Mouse (Mus musculus) neural tube, embryonic 14.5 days (tissue): ENCODE measurements around the gene Mgll. TPM values are rescaled to one million over a fixed set of nuclear protein-coding genes. Genes with fewer than 3 reads are reported as not detected.
A peak's percentile ranks its signal among the peaks of the same experiment; 100 is the strongest.

Experiments used
- ATAC-seq: fragments of 200-750 bp; cut with Nextera tagmentation; 2 replicates; pipeline ENCODE4 v1.8.0; 2017; ENCODE audit warnings: low read depth, mild to moderate bottlenecking, moderate TSS enrichment, moderate library complexity
- H3K27ac ChIP-seq: fragments of 300-500 bp; sonication (generic); 2 replicates; pipeline ENCODE4 v1.5.1; 2014; ENCODE audit warnings: low read depth, mild to moderate bottlenecking, control low read depth, low read length, moderate library complexity, mixed read lengths
- H3K27me3 ChIP-seq: fragments of 300-500 bp; sonication (generic); 2 replicates; pipeline ENCODE4 v1.6.1; 2014; ENCODE audit warnings: low read length; ENCODE audit not compliant: control insufficient read depth, insufficient read depth
- H3K36me3 ChIP-seq: fragments of 300-500 bp; sonication (generic); 2 replicates; pipeline ENCODE4 v1.6.1; 2014; ENCODE audit warnings: low read length, mixed read lengths; ENCODE audit not compliant: control insufficient read depth, insufficient read depth
- H3K4me1 ChIP-seq: fragments of 300-500 bp; sonication (generic); 2 replicates; pipeline ENCODE4 v1.6.1; 2014; ENCODE audit warnings: low read length; ENCODE audit not compliant: control insufficient read depth, insufficient read depth
- H3K4me2 ChIP-seq: fragments of 300-500 bp; sonication (generic); 2 replicates; pipeline ENCODE4 v1.6.1; 2014; ENCODE audit warnings: mild to moderate bottlenecking, low read depth, low read length, control low read depth
- H3K4me3 ChIP-seq: fragments of 300-500 bp; sonication (generic); 2 replicates; pipeline ENCODE4 v1.5.1; 2014; ENCODE audit warnings: low read depth, low read length, control low read depth, mixed read lengths
- H3K9ac ChIP-seq: fragments of 300-500 bp; sonication (generic); replicated peaks from 2 replicates; pipeline ENCODE4 v1.6.1; 2014; ENCODE audit warnings: low read depth, mild to moderate bottlenecking, control low read depth, low read length, mixed read lengths
- H3K9me3 ChIP-seq: fragments of 300-500 bp; sonication (generic); 2 replicates; pipeline ENCODE4 v1.6.1; 2016; ENCODE audit warnings: low read length; ENCODE audit not compliant: control insufficient read depth
- WGBS: fragments of 180-500 bp; shearing (Covaris S2); extraction: QIAGEN DNeasy Blood & Tissue Kit; methylation state at CpG from one replicate; pipeline ENCODE4 v1.1.7; 2014; 5-methylcytosine and 5-hydroxymethylcytosine counted together
- polyA plus RNA-seq: library from polyadenylated mRNA; unstranded; fragments of >200 nt; fragmentation: Nextera tagmentation; extraction: Ambion mirVana; gene quantifications from 2 replicates; pipeline ENCODE4 v1.2.1, GENCODE M21; 2014

Mgll gene
- polyA plus RNA-seq, 1 experiment from 2014 or later = 73.4 TPM

DNA sequence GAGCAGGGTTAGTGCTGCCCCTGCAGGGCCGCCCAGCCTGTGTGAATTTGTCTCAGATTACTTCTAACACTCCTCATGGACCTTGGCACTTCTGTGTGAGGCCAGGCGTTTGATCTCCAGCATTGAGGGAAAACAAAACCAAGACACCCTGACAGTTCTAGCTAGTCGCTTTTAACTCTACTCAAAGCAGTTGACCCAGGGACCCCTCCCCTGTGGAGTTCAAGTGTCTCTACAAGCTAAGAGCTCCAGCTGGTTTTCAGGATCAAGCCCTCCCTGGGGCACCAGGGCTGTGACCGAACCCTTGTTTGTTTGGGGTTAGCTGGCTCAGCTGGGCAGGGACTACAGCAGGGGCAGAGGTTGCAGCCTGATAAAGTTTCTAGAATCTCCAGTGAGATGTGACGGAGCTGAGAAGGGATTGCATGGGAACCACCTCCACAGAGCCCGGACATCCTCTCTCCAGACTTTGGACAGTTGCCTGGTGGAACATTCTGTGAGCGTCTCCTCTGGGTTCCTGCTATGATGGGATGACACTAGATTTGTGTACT, 68.0 kb downstream of the Mgll start:
- Histone ChIP-seq H3K9ac (no peak overlapping the region), H3K9me3 (no peaks in the 10 kb centered on the region), H3K4me2 (no peak overlapping the region), H3K4me3 (no peak overlapping the region), H3K36me3 (no peaks in the 10 kb centered on the region), H3K4me1 (peaks cover 27% of the 10 kb centered on the region), H3K27me3 (no peaks in the 10 kb centered on the region), H3K27ac (no peak overlapping the region)
- no peak for ATAC-seq
- 49% methylated on average over 7 of the region's 7 CpGs for WGBS

DNA sequence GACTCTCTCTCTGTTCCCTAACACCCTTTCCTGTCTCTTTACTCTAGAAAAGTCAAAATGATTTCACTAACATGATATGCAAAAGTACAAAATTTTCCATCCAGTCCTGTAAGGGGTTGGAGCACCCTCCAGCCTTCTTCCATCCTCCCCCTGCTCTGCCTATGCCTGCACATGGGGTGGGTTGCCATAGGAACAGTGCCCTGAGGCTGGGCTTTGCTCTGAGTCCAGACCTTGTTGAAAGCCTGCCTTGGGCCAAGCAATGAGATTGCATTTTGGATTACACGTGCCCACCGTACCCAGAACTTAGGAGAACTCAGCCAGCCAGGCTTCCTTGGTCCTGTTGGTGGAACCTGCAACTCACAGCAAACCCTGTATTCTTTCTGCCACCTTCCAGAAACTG, 69.0 kb downstream of the Mgll start:
- Histone ChIP-seq H3K4me2 (no peak overlapping the region), H3K27me3 (no peaks in the 10 kb centered on the region), H3K4me3 (no peak overlapping the region), H3K9me3 (no peaks in the 10 kb centered on the region), H3K36me3 (no peaks in the 10 kb centered on the region), H3K27ac (no peak overlapping the region), H3K4me1 (peaks cover 17% of the 10 kb centered on the region), H3K9ac (no peak overlapping the region)
- 31% methylated on average over 2 of the region's 2 CpGs for WGBS
- ATAC-seq = 0 out of 2 replicates have a peak, but pooled peaks have one; percentile 62

DNA sequence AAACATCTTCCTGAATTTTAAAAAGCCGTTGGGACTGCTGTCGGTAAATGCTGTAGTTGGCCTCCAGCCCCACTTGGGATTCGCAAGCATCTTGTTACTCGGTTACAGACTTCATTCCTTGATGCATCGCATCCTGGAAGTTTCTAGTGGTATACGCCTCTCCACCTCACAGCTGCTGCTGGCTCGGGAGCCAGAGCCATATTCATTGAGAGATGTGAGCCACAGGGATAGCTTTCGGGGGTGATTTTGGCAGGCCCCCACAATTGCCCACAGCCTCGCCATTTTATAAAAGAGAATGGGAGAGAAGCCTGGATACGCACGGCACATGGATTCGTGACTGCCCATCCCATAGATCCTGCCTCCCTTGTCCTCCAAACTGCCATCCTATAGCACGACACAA, 69.7 kb downstream of the Mgll start:
- Histone ChIP-seq H3K4me3 (no peak overlapping the region), H3K4me1 (peaks cover 14% of the 10 kb centered on the region), H3K4me2 (no peak overlapping the region), H3K27me3 (no peaks in the 10 kb centered on the region), H3K9ac (no peak overlapping the region), H3K27ac (no peak overlapping the region), H3K9me3 (no peaks in the 10 kb centered on the region), H3K36me3 (no peaks in the 10 kb centered on the region)
- WGBS = 69% methylated on average over 13 of the region's 13 CpGs
- ATAC-seq = no peak

DNA sequence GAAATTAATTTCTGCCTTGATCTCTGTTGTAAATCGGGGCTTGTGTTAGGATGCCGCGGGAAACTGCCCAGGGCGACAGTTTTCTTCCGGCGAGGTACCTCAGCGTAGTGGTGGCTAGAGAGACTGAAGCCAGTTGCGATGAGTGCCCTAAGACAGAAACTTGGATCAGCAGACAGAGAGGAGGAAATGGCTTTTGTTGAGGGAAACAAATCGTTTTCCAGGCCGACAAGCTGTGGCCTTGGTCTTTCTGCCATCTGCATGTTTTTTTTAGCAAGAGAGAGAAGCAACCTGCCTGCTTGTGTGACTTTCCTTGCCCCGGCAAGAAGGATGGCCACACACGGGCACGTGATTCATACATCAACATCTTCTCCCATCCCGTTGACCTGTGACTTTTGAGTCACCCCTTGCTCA, 70.4 kb downstream of the Mgll start:
- Histone ChIP-seq H3K4me3 (no peak overlapping the region), H3K27ac (no peak overlapping the region), H3K27me3 (no peaks in the 10 kb centered on the region), H3K9ac (no peak overlapping the region), H3K4me2 (no peak overlapping the region), H3K9me3 (no peaks in the 10 kb centered on the region), H3K36me3 (no peaks in the 10 kb centered on the region), H3K4me1 (peaks cover 14% of the 10 kb centered on the region)
- ATAC-seq = no peak
- 66% methylated on average over 14 of the region's 14 CpGs for WGBS

DNA sequence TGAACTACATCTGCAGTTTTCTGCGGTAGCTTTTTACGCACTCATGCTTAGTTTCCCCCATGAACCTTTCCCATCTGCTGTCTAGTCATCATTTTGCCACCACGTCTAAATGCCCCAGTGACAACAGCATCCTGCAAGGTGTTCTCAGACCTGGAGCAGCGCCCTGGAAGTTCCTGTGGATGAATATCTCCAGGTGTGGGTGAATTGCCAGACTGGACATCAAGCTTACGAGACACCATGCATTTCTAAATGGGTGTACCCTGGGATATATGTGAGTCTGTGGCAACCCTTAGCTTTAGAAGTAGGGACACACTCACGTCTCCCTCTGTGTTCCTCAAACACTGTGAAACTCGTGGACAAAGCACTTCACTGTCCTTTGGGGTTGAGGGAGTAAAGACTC, 76.0 kb downstream of the Mgll start:
- Histone ChIP-seq H3K4me3 (no peak overlapping the region), H3K4me1 (no peaks in the 10 kb centered on the region), H3K36me3 (no peaks in the 10 kb centered on the region), H3K4me2 (no peak overlapping the region), H3K27ac (no peak overlapping the region), H3K27me3 (no peaks in the 10 kb centered on the region), H3K9ac (no peak overlapping the region), H3K9me3 (no peaks in the 10 kb centered on the region)
- ATAC-seq = no peak
- 87% methylated on average over 7 of the region's 7 CpGs for WGBS

DNA sequence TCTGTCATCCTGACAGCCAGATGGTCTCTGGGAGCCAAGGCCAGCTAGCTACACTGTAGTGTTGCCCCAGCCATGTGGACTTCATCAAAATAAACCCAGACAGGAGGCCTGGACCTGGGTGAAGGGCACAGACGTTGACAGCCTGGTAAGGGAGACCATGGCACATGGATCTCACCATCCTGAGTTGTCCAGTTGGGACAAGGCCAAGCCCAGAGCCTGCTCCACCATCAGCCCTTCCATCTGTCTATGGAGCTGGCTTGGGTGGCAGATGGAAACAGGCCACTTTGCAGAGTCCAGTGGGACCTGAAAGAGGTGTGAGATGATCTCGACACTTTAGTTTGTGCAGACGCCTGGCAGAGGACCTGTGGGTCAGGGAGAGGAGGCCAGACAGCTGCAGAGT, 76.5 kb downstream of the Mgll start:
- Histone ChIP-seq H3K27ac (no peak overlapping the region), H3K36me3 (no peaks in the 10 kb centered on the region), H3K4me3 (no peak overlapping the region), H3K27me3 (no peaks in the 10 kb centered on the region), H3K9ac (no peak overlapping the region), H3K4me1 (no peaks in the 10 kb centered on the region), H3K4me2 (no peak overlapping the region), H3K9me3 (no peaks in the 10 kb centered on the region)
- ATAC-seq = no peak
- 72% methylated on average over 3 of the region's 3 CpGs for WGBS

DNA sequence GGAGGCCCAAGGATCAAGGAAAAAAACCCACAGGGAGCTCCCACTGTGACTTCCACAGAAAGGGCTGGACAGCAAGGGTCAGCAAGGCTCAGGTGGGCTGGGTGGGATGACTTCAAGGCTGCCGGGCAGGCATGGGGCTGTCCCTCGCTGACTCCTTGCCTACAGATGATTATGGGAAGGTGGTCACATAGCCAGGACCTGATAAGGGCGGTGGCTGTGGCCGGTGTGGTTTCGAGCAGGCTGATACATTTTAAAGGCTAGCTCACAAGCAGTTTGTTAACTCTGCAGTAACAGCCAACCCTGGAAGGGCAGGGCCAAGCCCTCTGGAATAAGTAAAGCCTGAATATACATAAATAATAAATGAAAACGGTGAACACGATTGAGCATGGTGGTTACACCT, 78.8 kb downstream of the Mgll start:
- 89% methylated on average over 7 of the region's 7 CpGs for WGBS
- Histone ChIP-seq H3K4me2 (no peak overlapping the region), H3K27me3 (no peaks in the 10 kb centered on the region), H3K27ac (no peak overlapping the region), H3K9ac (no peak overlapping the region), H3K4me3 (no peak overlapping the region), H3K9me3 (no peaks in the 10 kb centered on the region), H3K36me3 (no peaks in the 10 kb centered on the region), H3K4me1 (no peaks in the 10 kb centered on the region)
- no peak for ATAC-seq

DNA sequence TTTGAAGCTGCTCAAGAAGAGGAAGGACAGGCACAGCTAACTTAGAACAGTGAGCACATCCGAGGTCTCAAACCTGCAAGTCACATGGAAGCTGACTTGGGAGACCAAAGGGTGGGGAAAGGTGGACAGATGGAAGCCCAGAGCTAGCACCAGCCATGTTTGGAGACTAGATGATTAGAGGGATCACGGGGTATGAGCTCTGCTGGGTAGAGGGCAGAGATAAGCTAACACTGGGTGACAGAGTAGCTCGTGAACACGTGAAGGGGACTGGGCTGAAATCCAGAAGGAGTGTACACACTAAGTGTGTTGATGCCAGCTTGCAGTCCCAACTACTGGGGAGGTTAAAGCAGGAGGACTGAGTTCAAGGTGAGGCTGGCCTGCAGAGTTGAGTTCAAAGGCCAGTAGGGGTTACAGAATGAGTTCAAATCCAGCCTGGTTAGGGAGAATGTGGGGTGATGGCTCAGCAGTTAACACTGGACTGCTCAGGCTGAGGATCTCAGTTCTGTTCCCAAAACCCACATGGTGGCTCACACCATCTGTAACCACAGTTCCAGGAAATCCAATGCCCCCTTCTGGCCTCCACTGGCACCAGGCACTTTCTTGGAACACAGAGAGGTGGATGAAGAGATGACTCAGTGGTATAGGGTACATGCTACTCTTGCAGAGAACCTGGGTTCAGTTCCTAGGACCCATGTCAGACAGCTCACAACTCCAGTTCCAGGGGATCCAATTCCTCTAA, 79.9 kb downstream of the Mgll start:
- Histone ChIP-seq H3K4me1 (no peaks in the 10 kb centered on the region), H3K9me3 (no peaks in the 10 kb centered on the region), H3K27ac (no peak overlapping the region), H3K27me3 (no peaks in the 10 kb centered on the region), H3K4me2 (no peak overlapping the region), H3K9ac (no peak overlapping the region), H3K4me3 (no peak overlapping the region), H3K36me3 (no peaks in the 10 kb centered on the region)
- ATAC-seq = no peak
- WGBS = 85% methylated on average over 4 of the region's 4 CpGs

DNA sequence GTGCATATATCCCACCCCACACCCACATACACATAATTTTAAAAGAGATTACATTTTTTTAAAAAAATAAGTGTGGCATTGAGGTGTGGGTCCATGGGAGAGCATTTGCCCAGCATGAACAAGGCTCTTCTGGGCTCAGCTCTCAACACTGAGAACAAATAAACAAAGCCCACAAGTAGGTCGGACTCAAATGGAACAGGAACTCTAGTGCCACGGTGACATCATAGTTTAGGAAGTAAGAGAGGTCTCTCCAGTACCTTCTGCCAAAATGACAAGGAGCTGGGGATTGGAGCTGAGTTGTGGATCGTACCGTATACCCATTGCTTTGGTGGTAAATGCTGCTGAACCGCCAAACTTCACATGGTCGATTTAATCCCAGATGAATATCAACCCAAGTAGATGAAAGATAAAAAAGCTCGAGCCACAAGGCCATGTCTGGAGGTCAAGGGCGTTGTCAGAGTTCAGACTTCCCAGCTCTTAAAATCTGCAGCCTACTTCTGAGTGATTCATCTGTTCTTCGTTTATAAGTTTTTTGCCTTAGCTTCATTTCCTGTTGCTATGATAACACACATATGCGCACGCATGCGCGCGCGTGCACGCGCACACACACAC, 80.9 kb downstream of the Mgll start:
- 92% methylated on average over 17 of the region's 17 CpGs for WGBS
- no peak overlapping the region for H3K9ac ChIP-seq
- H3K27me3 ChIP-seq = no peaks in the 10 kb centered on the region
- H3K4me2 ChIP-seq = no peak overlapping the region
- no peaks in the 10 kb centered on the region for H3K9me3 ChIP-seq
- no peak for ATAC-seq
- H3K4me1 ChIP-seq = no peaks in the 10 kb centered on the region
- no peaks in the 10 kb centered on the region for H3K36me3 ChIP-seq
- H3K4me3 ChIP-seq = no peak overlapping the region
- H3K27ac ChIP-seq = no peak overlapping the region
